Mouse (Mus musculus): ENCODE data around the gene Eif4e3. TPM values are rescaled to one million over a fixed set of nuclear protein-coding genes. Genes with fewer than 3 reads are reported as not detected.

Eif4e3 gene
- 10 to 100 TPM; 43.5 to 45.3 TPM for total RNA-seq (2023)

DNA sequence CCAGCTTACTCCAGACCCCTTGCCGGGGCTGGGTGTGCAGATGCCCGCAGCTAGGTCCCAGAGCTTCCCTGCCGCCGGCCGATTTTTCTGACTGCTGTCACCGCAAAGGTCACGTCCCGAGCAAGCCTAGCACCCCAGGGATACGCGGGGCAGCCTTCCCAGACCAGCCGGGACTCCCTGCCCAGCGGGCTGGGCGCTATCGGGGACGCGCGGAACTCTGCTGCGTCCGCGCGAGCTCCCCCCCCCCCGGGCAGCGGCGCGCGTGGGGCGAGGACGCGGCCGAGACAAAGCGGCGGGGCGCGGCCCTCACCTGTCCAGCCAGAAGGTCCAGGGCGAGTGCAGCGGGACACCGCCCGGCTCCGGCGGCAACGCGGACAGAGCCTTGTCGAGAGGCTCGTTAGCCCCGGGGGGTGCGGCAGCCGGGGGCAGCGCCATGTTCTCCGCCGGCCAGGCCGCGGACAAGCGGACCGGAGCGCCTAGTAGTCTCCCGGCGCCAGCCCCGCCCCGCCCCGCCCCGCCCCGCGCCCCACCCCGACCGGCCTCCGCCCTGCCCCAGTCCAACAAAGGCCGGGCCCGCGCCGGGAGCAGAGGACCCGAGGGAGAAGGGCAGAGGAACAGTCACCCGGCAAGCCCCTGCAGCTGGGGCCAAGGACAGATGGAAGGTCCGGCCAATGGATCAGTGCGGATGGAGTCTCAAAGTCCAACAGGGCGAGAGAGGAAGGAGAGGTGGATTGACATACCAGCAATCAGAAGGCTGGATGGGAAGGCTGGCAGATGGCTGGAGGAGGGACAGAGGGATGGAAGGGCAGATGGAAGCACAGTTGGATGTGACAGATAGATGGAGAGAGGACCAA lies at the start of gene Eif4e3, which contains the start of gene Gm20696:
Eif4e3 (minus strand) TSS at position 454 of the 854 bp plus-strand sequence.
Gm20696 (minus strand) TSS at position 480 of the 854 bp plus-strand sequence.

DNA sequence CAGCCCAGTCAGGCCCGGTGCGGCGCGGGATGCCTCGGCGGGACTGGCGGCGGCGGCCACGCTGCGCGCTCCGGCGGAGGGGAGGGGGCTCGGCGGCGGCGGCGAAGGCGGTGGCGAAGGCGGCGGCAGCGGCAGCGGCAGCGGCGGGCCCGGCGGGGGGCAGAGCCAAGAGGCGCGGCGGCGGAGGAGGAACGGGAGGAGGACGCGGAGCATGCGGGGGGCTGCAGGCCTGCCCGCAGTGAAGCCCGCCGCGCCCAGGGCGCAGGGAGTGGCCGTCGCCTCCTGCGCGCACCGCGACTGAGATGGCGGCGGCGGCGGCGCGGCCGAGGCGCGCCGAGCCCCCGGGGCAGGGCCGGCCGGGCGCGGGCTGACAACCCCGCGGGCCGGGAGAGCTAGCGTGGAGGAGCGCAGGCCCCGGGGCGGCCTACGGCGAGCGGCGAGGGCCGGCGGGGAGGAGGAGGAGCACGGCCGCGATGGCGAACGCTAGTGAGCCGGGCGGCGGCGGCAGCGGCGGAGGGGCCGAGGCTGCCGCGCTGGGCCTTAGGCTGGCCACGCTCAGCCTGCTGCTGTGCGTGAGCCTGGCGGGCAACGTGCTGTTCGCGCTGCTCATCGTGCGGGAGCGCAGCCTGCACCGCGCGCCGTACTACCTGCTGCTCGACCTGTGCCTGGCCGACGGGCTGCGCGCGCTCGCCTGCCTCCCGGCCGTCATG lies 25.8 kb upstream of the Eif4e3 start, which contains the start of gene Gpr27:
Gpr27 (plus strand) TSS at position 474 of the 710 bp plus-strand sequence.

Other genes starting within 250 kb of the Eif4e3 start
- 100 to 1,000 TPM; 122 to 138 TPM for gene Foxp1, start 144.1 kb downstream of the Eif4e3 start, total RNA-seq (2023)
- 10 to 100 TPM; 16.0 to 24.3 TPM for gene Gm20696, start within 50 bp of the Eif4e3 start, total RNA-seq (2023)
- gene Gpr27, start 25.9 kb upstream of the Eif4e3 start, total RNA-seq (2023), result 10 to 100 TPM; 26.9 to 29.7 TPM
- 10 to 100 TPM; 10.5 to 12.4 TPM for gene Prok2, start 59.6 kb upstream of the Eif4e3 start, total RNA-seq (2023)